Mouse (Mus musculus) cerebral cortex, adult 2 months (tissue): ENCODE results near the gene Tmem108.

Experiments used
- WGBS: fragments of 180-500 bp; shearing (Covaris S2); methylation state at CpG from one replicate; pipeline ENCODE4 v1.1.7; 2018; 5-methylcytosine and 5-hydroxymethylcytosine counted together

Gene Tmem108

GRCm38 (mm10) chr9:103582249-103582961 lies 179.2 kb downstream of the Tmem108 start:
- 76% methylated on average over 10 of the region's 10 CpGs for WGBS

- WGBS: 73% methylated on average over 6 of the region's 6 CpGs
Measured at GRCm38 (mm10) chr9:103580621-103581020, 181.0 kb downstream of the Tmem108 start.

GRCm38 (mm10) chr9:103580186-103580585 lies 181.5 kb downstream of the Tmem108 start:
- WGBS: 83% methylated on average over 4 of the region's 4 CpGs

GRCm38 (mm10) chr9:103579411-103580026 lies 182.1 kb downstream of the Tmem108 start:
- 61% methylated on average over 9 of the region's 9 CpGs for WGBS

GRCm38 (mm10) chr9:103577731-103578130 lies 183.9 kb downstream of the Tmem108 start:
- WGBS: 81% methylated on average over 4 of the region's 4 CpGs

- 86% methylated on average over 5 of the region's 5 CpGs for WGBS
Measured at GRCm38 (mm10) chr9:103577181-103577580, 184.5 kb downstream of the Tmem108 start.

- 88% methylated on average over 5 of the region's 5 CpGs for WGBS
Measured at GRCm38 (mm10) chr9:103575901-103576300, 185.7 kb downstream of the Tmem108 start.

- WGBS: 54% methylated on average over 5 of the region's 5 CpGs
Measured at GRCm38 (mm10) chr9:103573994-103574750, 187.5 kb downstream of the Tmem108 start.

- WGBS: 83% methylated on average over 14 of the region's 14 CpGs
Measured at GRCm38 (mm10) chr9:103570158-103570741, 191.4 kb downstream of the Tmem108 start.

- 88% methylated on average over 9 of the region's 9 CpGs for WGBS
Measured at GRCm38 (mm10) chr9:103568983-103569382, 192.7 kb downstream of the Tmem108 start.

GRCm38 (mm10) chr9:103565186-103565585 lies 196.5 kb downstream of the Tmem108 start:
- 92% methylated on average over 9 of the region's 9 CpGs for WGBS

GRCm38 (mm10) chr9:103563864-103564610 lies 197.6 kb downstream of the Tmem108 start:
- 31% methylated on average over 10 of the region's 10 CpGs for WGBS

GRCm38 (mm10) chr9:103562063-103562462 lies 199.6 kb downstream of the Tmem108 start:
- WGBS: 98% methylated on average over 1 of the region's 1 CpGs

- 28% methylated on average over 6 of the region's 6 CpGs for WGBS
Measured at GRCm38 (mm10) chr9:103558741-103559140, 202.9 kb downstream of the Tmem108 start.

GRCm38 (mm10) chr9:103558240-103558639 lies 203.4 kb downstream of the Tmem108 start:
- WGBS: 35% methylated on average over 7 of the region's 7 CpGs

GRCm38 (mm10) chr9:103557085-103557484 lies 204.6 kb downstream of the Tmem108 start:
- 94% methylated on average over 15 of the region's 15 CpGs for WGBS

GRCm38 (mm10) chr9:103555334-103555733 lies 206.3 kb downstream of the Tmem108 start:
- 26% methylated on average over 6 of the region's 6 CpGs for WGBS

GRCm38 (mm10) chr9:103550661-103551248 lies 210.9 kb downstream of the Tmem108 start:
- 35% methylated on average over 21 of the region's 21 CpGs for WGBS

- 43% methylated on average over 3 of the region's 3 CpGs for WGBS
Measured at GRCm38 (mm10) chr9:103549178-103549577, 212.5 kb downstream of the Tmem108 start.

- WGBS: 70% methylated on average over 3 of the region's 3 CpGs
Measured at GRCm38 (mm10) chr9:103548606-103549005, 213.0 kb downstream of the Tmem108 start.
